Mouse (Mus musculus): Measurements from ENCODE around the gene C2cd5. TPM values are rescaled to one million over a fixed set of nuclear protein-coding genes. Genes with fewer than 3 reads are reported as not detected.

C2cd5 gene
- polyA plus RNA-seq, 1 experiment from 2014 or later: 33.3 TPM

DNA sequence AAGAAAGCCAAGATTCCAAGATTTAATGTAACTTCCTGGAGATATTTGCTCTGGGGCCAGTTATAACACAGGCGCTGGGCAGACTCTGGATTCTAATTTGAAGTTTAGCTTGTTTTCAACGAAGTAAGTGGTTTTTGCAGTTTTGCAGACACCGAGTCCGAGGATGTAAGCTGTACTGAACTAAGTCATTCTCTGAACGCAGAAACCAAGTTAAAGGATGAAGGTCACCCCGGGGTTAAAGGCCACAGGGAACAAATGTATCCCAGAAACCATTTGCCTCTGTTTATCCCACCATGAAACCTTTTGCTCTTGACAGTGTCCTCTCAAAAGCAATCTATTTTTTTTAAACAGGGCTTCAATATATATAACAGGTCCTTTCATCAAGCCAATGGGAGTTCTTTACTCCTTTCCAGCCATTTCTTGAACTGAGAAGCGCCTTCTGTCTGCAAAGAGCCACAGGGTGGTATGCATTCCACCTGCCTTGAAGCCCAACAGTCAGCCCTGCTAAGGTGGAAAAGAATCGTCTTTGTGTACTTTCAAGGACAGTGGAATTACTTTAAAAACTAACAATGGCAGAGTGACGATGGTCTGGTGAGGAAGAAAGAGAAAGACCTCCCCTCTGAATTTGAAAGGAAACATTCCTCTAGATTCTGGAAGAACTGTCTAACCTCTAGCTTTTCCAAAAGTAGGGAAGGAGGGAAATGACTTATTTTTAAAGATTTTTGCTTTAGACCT is 138.1 kb downstream of the C2cd5 start:
- Histone ChIP-seq H3K4me2 (no peak overlapping the region), H3K9me3 (no peaks in the 10 kb centered on the region), H3K27me3 (peaks cover 17% of the 10 kb centered on the region), H3K4me1 (replicated peaks) (peaks cover 13% of the 10 kb centered on the region), H3K9ac (replicated peaks) (no peak overlapping the region), H3K27ac (no peak overlapping the region), H3K4me3 (replicated peaks) (no peak overlapping the region), H3K36me3 (no peaks in the 10 kb centered on the region)
- WGBS: 76% methylated on average over 9 of the region's 9 CpGs
- no peak for ATAC-seq (ENCODE audit: insufficient number of reproducible peaks, insufficient read depth, low FRiP score, low TSS enrichment, low read depth)

Other genes with a start within 250 kb of the C2cd5 start
- gene St8sia1, start 135.7 kb downstream of the C2cd5 start, polyA plus RNA-seq (2016; fragmentation: Nextera tagmentation; extraction: Ambion mirVana): 1.5 and 2.2 TPM in 2 replicates
- gene Etnk1, start 67.1 kb upstream of the C2cd5 start, polyA plus RNA-seq (2016; fragmentation: Nextera tagmentation; extraction: Ambion mirVana): 22.1 and 24.2 TPM in 2 replicates

Data from limb, embryonic 12.5 days (tissue).